Mouse (Mus musculus) neural tube, embryonic 14.5 days (tissue): ENCODE results near the gene 1700049E17Rik2. TPM values are rescaled to one million over a fixed set of nuclear protein-coding genes. Genes with fewer than 3 reads are reported as not detected.
"Not testable (repeated sequence)": the region's sequence is repeated elsewhere in the genome, so short reads cannot be mapped to it uniquely, and the experiment has no call there.

Experiments
- ATAC-seq: fragments of 200-750 bp; cut with Nextera tagmentation; 2 replicates; pipeline ENCODE4 v1.8.0; 2017; ENCODE audit warnings: low read depth, mild to moderate bottlenecking, moderate TSS enrichment, moderate library complexity
- H3K27ac ChIP-seq: fragments of 300-500 bp; sonication (generic); 2 replicates; pipeline ENCODE4 v1.5.1; 2014; ENCODE audit warnings: low read depth, mild to moderate bottlenecking, control low read depth, low read length, moderate library complexity, mixed read lengths
- H3K27me3 ChIP-seq: fragments of 300-500 bp; sonication (generic); 2 replicates; pipeline ENCODE4 v1.6.1; 2014; ENCODE audit warnings: low read length; ENCODE audit not compliant: control insufficient read depth, insufficient read depth
- H3K36me3 ChIP-seq: fragments of 300-500 bp; sonication (generic); 2 replicates; pipeline ENCODE4 v1.6.1; 2014; ENCODE audit warnings: low read length, mixed read lengths; ENCODE audit not compliant: control insufficient read depth, insufficient read depth
- H3K4me1 ChIP-seq: fragments of 300-500 bp; sonication (generic); 2 replicates; pipeline ENCODE4 v1.6.1; 2014; ENCODE audit warnings: low read length; ENCODE audit not compliant: control insufficient read depth, insufficient read depth
- H3K4me2 ChIP-seq: fragments of 300-500 bp; sonication (generic); 2 replicates; pipeline ENCODE4 v1.6.1; 2014; ENCODE audit warnings: mild to moderate bottlenecking, low read depth, low read length, control low read depth
- H3K4me3 ChIP-seq: fragments of 300-500 bp; sonication (generic); 2 replicates; pipeline ENCODE4 v1.5.1; 2014; ENCODE audit warnings: low read depth, low read length, control low read depth, mixed read lengths
- H3K9ac ChIP-seq: fragments of 300-500 bp; sonication (generic); replicated peaks from 2 replicates; pipeline ENCODE4 v1.6.1; 2014; ENCODE audit warnings: low read depth, mild to moderate bottlenecking, control low read depth, low read length, mixed read lengths
- H3K9me3 ChIP-seq: fragments of 300-500 bp; sonication (generic); 2 replicates; pipeline ENCODE4 v1.6.1; 2016; ENCODE audit warnings: low read length; ENCODE audit not compliant: control insufficient read depth
- WGBS: fragments of 180-500 bp; shearing (Covaris S2); extraction: QIAGEN DNeasy Blood & Tissue Kit; methylation state at CpG from one replicate; pipeline ENCODE4 v1.1.7; 2014; 5-methylcytosine and 5-hydroxymethylcytosine counted together
- polyA plus RNA-seq: library from polyadenylated mRNA; unstranded; fragments of >200 nt; fragmentation: Nextera tagmentation; extraction: Ambion mirVana; gene quantifications from 2 replicates; pipeline ENCODE4 v1.2.1, GENCODE M21; 2014

Gene 1700049E17Rik2
- not detected in 2 replicates for polyA plus RNA-seq

DNA sequence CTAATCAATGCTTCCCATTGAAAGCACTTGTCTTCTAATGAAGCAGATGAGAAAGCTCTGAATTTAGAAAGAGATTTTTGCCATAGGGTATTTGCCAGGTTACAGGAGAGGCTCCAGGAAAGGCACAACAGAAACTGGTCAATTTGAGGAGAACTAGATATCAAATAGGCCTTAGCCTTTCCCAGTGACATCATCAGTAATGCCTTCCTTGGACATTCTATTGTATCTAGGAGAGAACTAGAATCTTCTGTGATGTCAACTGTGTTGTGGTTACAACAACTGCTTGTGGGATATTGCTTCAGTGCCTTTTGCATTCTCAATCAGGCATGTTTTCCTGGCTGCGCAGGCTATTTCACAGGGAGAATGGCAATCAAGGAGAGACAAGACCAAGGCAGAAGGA lies at the start of gene 1700049E17Rik2:
1700049E17Rik2 (plus strand) TSS at position 301 of the 400 bp plus-strand sequence.
- H3K27me3 ChIP-seq, H3K9me3 ChIP-seq, ATAC-seq, H3K27ac ChIP-seq, H3K36me3 ChIP-seq, H3K4me3 ChIP-seq, H3K9ac ChIP-seq, H3K4me1 ChIP-seq, H3K4me2 ChIP-seq: not testable (repeated sequence)
- WGBS, result no CpG with 5 or more reads among the region's 1 CpGs

DNA sequence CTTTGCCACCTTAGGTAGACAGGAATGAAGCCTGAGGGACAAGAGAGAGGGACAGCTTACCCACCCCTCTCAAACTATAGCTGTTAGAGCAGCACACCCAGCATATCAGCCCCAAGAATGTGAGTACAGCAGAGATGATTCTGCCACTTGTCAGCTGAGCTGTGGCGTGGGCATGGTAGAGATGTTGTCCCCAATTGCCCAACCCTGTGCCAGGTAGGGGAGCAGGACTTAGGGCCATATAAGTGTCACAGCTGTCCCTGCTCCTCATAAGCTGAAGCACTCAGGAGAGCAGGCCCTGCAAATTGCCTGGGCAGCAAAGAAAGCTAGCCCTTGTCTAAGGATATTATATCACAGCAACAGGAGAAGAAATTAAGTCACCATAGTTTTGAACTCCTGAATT lies 48.3 kb upstream of the 1700049E17Rik2 start:
- 84% methylated on average over 1 of the region's 1 CpGs for WGBS
- not testable (repeated sequence) for H3K9me3 ChIP-seq, H3K4me3 ChIP-seq, ATAC-seq, H3K27me3 ChIP-seq, H3K36me3 ChIP-seq, H3K4me1 ChIP-seq, H3K27ac ChIP-seq, H3K4me2 ChIP-seq, H3K9ac ChIP-seq

DNA sequence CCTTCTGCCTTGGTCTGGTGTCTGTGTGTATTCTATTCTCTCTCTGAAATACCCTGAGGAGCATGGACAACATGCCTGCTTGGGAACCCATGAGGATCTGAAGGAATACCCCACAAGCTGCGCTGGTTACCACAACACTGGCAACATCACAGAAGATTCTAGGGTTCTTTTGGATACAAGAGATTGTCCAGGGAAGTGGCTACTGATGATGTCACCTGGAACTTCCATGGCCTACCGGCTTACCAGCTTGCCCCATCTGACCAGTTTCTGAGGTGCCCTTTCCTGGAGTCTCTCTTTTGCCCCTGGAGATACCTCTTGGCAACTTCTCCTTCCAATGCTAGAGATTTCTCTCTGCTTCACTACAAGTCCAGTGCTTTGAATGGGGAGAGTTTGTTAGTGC lies 17.5 kb upstream of the 1700049E17Rik2 start, which contains the start of gene Gm7970:
Gm7970 (minus strand) TSS at position 101 of the 400 bp plus-strand sequence.
- H3K9ac ChIP-seq, H3K4me1 ChIP-seq, H3K9me3 ChIP-seq, H3K36me3 ChIP-seq, H3K4me2 ChIP-seq, H3K27ac ChIP-seq, ATAC-seq, H3K27me3 ChIP-seq, H3K4me3 ChIP-seq: not testable (repeated sequence)
- no CpG with 5 or more reads among the region's 2 CpGs for WGBS

DNA sequence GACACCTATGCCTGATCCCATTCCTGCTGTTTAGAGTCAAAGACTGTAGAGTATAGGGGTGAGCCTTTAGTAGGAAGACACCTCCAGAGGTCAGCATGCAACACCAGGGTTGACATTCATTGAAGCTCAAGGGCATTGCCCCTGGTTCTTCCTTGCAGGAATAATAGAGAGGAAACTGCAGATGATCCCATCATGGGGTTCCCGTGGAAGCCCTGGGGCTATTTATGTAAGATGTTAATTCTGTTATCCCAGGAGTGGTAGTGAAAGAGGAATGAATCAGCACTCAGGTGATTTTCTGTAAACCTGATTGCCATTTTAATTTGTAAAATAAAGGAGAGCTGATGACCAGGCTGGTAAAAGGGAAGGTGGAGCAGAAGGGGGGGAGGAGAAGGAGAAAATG lies 13.3 kb downstream of the 1700049E17Rik2 start:
- H3K4me1 ChIP-seq, ATAC-seq, H3K27me3 ChIP-seq, H3K4me3 ChIP-seq, H3K9me3 ChIP-seq, H3K9ac ChIP-seq, H3K36me3 ChIP-seq, H3K4me2 ChIP-seq, H3K27ac ChIP-seq: not testable (repeated sequence)
- 79% methylated on average over 1 of the region's 1 CpGs for WGBS

DNA sequence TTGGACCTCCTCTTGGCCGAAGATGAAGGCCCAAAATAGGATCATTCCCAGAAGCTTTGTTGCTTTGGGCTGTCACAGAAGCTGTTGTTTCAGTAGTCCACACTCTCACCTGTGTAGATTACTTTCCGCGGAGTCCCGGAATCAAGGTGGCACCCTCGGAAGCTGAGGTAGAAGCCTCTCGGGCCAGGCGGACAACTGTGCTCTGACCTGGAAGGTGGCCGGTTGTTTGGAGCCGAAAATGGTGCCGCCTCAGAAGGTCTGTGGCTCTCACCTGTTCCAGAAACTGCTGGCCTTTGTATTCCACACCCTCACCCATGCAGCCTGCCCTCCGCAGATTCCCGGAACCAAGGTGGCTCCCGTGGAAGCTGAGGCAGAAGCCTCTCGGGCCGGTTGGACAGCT lies 27.9 kb downstream of the 1700049E17Rik2 start:
- H3K9ac ChIP-seq, H3K27ac ChIP-seq, H3K4me1 ChIP-seq, H3K4me2 ChIP-seq, H3K27me3 ChIP-seq, H3K36me3 ChIP-seq, H3K4me3 ChIP-seq, ATAC-seq, H3K9me3 ChIP-seq: not testable (repeated sequence)
- 95% methylated on average over 15 of the region's 15 CpGs for WGBS

DNA sequence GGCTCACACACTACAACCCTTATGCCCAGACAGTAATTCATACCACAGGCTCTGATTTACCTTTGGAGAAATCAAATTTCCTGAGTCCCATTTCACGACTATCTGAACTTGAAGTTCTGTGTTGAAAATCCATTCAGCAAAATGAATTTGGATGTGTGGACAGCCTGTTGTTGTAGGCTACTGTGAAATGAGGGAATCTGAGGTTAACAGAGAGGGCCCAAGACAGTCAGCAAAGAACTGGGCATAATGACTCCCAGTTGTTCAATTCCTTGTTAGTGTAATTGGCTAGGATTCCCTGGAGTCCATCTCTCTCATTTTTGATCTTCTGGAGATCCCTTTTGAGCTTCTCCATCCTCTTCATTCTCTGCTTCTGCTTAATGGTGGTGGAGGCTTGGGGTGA lies 37.7 kb downstream of the 1700049E17Rik2 start:
- not testable (repeated sequence) for H3K27ac ChIP-seq, H3K4me2 ChIP-seq, H3K27me3 ChIP-seq, H3K9me3 ChIP-seq, H3K4me3 ChIP-seq, H3K9ac ChIP-seq, H3K36me3 ChIP-seq, ATAC-seq, H3K4me1 ChIP-seq
- WGBS, result 81% methylated on average over 1 of the region's 1 CpGs

DNA sequence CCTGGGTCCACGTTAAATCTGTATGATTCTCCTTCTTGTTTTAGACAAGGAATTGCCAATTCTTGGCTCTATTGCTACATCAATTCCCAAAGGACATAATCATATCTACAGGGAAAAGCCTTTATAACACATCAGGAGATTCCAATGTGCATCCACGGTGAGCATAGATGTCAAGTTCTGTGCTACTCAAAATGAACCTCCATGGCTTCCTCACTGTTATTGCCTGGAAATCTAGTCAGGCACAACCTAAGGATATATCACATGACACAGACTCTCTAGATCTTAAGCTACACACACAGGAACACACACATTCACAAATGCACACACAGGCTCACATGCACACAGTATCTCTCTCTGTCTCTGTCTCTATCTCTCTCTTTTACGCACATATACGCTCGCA lies 49.5 kb downstream of the 1700049E17Rik2 start:
- not testable (repeated sequence) for H3K27ac ChIP-seq, H3K4me3 ChIP-seq, H3K4me1 ChIP-seq, H3K27me3 ChIP-seq, H3K4me2 ChIP-seq, H3K36me3 ChIP-seq, H3K9me3 ChIP-seq, ATAC-seq, H3K9ac ChIP-seq
- 99% methylated on average over 4 of the region's 5 CpGs for WGBS

DNA sequence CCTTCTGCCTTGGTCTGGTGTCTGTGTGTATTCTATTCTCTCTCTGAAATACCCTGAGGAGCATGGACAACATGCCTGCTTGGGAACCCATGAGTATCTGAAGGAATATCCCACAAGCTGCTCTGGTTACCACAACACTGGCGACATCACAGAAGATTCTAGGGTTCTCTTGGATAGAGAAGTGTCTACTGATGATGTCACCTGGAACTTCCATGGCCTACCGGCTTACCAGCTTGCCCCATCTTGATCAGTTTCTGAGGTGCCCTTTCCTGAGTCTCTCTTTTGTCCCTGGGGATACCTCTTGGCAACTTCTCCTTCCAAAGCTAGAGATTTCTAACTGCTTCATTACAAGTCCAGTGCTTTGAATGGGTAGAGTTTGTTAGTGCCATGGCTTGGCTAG lies 51.5 kb downstream of the 1700049E17Rik2 start, which contains the start of gene Gm3072:
Gm3072 (minus strand) TSS at position 101 of the 400 bp plus-strand sequence.
- H3K9ac ChIP-seq, H3K4me1 ChIP-seq, H3K27me3 ChIP-seq, ATAC-seq, H3K4me3 ChIP-seq, H3K9me3 ChIP-seq, H3K27ac ChIP-seq, H3K36me3 ChIP-seq, H3K4me2 ChIP-seq: not testable (repeated sequence)
- 74% methylated on average over 1 of the region's 2 CpGs for WGBS

DNA sequence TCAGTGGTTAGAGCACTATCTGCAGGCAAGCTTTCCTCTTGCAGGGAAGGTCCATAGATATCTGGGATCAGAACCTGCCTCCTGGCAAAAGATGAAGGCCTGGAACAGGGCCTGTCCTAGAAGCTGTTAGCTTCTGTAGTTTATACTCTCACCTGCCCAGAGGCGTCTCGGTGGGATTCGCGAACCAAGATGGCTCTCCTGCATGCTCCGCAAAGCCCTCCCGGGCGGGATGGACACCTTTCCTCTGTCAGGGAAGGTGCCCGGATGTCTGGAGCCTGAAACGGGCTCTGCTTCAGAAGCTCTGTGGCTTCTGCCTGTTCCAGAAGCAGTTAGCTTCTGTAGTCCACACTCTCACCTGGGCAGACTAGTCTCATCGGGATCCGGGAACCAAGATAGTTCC lies 57.1 kb downstream of the 1700049E17Rik2 start:
- not testable (repeated sequence) for H3K9me3 ChIP-seq, H3K4me1 ChIP-seq, H3K27me3 ChIP-seq, ATAC-seq, H3K27ac ChIP-seq, H3K4me3 ChIP-seq, H3K9ac ChIP-seq, H3K4me2 ChIP-seq, H3K36me3 ChIP-seq
- 93% methylated on average over 9 of the region's 11 CpGs for WGBS
